Mouse (Mus musculus): ENCODE results near the gene Thsd4. TPM values are rescaled to one million over a fixed set of nuclear protein-coding genes. Genes with fewer than 3 reads are reported as not detected.
"Not testable (repeated sequence)": the region's sequence is repeated elsewhere in the genome, so short reads cannot be mapped to it uniquely, and the experiment has no call there.

Thsd4 gene
- polyA plus RNA-seq, 1 experiment, result 0.97 TPM

DNA sequence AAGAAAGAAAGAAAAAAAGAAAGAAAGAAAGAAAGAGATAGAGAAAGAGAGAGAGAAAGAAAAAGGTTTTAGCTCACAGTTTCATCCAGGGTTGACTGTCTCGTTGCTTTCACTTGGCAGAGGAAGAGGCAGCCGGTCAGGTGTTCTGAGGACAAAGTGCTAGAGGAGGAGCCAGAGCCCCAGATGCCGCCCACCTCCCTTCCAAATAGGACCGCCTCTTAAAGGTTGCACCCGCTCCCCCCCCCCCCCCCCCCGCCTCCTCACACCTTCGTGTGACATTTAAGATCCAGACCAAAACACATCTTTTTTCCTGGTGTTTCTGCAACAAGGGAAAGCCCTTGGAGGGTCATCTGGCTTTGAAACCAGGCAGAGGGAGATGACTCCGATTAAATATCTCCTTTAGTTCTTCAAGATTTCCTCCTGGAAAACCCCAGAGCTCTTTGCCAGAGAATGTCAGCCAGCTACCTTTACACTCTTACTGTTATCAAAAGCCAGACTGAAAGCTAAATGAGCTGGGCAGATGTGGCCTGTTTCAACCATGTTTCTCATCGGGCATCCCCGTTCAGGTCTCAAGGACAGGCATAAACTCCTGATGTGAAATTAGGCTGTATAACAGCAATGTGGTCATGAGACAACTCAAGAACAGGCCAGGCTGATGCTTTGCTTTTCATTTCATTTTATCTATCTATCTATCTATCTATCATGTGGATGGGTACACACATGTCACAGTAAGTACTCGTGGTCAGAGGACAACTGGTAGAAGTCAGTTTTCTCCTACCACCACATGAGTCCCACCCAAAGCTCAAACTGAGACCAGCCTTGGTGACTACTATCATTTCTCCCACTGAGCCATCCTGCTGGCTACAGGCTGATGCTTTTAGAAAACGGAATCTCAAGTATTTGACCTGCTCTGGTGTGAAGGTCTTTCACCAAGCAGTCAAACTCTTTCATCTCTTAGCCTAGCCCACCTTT, 580.6 kb downstream of the Thsd4 start:
- WGBS, result 64% methylated on average over 12 of the region's 12 CpGs
- Histone ChIP-seq H3K27ac (ENCODE audit: control insufficient read depth, insufficient read depth, low read depth, low read length, poor library complexity) (no peak overlapping the region), H3K4me3 (replicated peaks; ENCODE audit: control insufficient read depth, low read depth, low read length) (no peak overlapping the region), H3K4me1 (ENCODE audit: control insufficient read depth, insufficient read depth, low read length) (peaks cover 1% of the 10 kb centered on the region; the same call in 1 of the 2 replicates)
- no peak for TF ChIP-seq POLR2A (IDR thresholded peaks at IDR 0.05; ENCODE audit: borderline replicate concordance, control insufficient read depth, low read depth, low read length)
- TF ChIP-seq CTCF (IDR thresholded peaks at IDR 0.05; ENCODE audit: control insufficient read depth, insufficient read depth, low read length), result no peak

GRCm38 (mm10) chr9:59939691-59940090, 582.2 kb downstream of the Thsd4 start:
- no peak for TF ChIP-seq POLR2A (IDR thresholded peaks at IDR 0.05; ENCODE audit: borderline replicate concordance, control insufficient read depth, low read depth, low read length)
- no peak for TF ChIP-seq CTCF (IDR thresholded peaks at IDR 0.05; ENCODE audit: control insufficient read depth, insufficient read depth, low read length)
- H3K27ac ChIP-seq (ENCODE audit: control insufficient read depth, insufficient read depth, low read depth, low read length, poor library complexity), result no peak overlapping the region
- WGBS, result 63% methylated on average over 2 of the region's 2 CpGs
- peaks cover 1% of the 10 kb centered on the region; the same call in 1 of the 2 replicates for H3K4me1 ChIP-seq (ENCODE audit: control insufficient read depth, insufficient read depth, low read length)
- no peak overlapping the region for H3K4me3 ChIP-seq (replicated peaks; ENCODE audit: control insufficient read depth, low read depth, low read length)

GRCm38 (mm10) chr9:59938529-59938928, 583.3 kb downstream of the Thsd4 start:
- Histone ChIP-seq H3K27ac (ENCODE audit: control insufficient read depth, insufficient read depth, low read depth, low read length, poor library complexity) (no peak overlapping the region), H3K4me1 (ENCODE audit: control insufficient read depth, insufficient read depth, low read length) (peaks cover 1% of the 10 kb centered on the region; the same call in 1 of the 2 replicates), H3K4me3 (replicated peaks; ENCODE audit: control insufficient read depth, low read depth, low read length) (no peak overlapping the region)
- WGBS, result 84% methylated on average over 8 of the region's 8 CpGs
- TF ChIP-seq POLR2A (IDR thresholded peaks at IDR 0.05; ENCODE audit: borderline replicate concordance, control insufficient read depth, low read depth, low read length) (no peak), CTCF (IDR thresholded peaks at IDR 0.05; ENCODE audit: control insufficient read depth, insufficient read depth, low read length) (no peak)

DNA sequence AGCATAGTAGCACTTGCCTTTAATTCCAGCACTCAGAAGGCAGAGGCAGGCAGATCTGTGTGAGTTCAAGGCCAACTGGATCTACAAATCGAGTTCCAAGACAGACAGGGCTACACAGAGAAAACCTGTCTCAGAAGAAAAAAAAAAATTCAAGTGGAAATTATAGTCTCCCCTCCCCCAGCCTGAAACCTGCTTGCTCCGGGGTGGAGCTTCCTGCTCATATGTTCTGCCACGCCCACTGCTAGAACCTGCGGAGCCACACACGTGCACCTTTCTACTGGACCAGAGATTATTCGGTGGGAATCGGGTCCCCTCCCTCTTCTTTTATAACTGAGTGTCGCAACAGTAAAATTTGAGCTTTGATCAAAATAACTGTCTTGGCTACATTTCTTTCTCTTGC, 586.0 kb downstream of the Thsd4 start:
- not testable (repeated sequence) for H3K27ac ChIP-seq (ENCODE audit: control insufficient read depth, insufficient read depth, low read depth, low read length, poor library complexity); H3K4me1 ChIP-seq (ENCODE audit: control insufficient read depth, insufficient read depth, low read length); H3K4me3 ChIP-seq (replicated peaks; ENCODE audit: control insufficient read depth, low read depth, low read length)
- 72% methylated on average over 8 of the region's 8 CpGs for WGBS

DNA sequence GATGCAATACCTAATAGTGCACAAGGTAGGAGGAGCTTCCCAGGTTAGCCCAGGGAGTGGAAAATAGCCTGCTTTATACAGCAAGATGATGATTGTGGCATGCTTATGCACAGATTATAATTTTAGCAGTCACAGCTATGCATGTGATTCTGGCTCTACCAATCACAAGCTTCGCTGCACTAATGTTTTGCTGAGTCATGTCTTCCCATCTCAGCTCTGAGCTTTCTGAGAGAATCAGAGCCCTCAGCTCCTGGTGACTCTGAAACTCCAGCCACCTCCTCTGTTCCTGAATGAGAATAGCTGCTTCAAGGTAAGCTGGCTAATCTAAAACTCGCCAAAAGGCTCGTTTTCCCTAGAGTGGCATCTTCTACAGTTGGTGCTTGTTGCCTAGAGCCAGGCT, 591.6 kb downstream of the Thsd4 start:
- H3K4me3 ChIP-seq (replicated peaks; ENCODE audit: control insufficient read depth, low read depth, low read length), result no peak overlapping the region
- WGBS, result 86% methylated on average over 3 of the region's 3 CpGs
- H3K27ac ChIP-seq (ENCODE audit: control insufficient read depth, insufficient read depth, low read depth, low read length, poor library complexity), result no peak overlapping the region
- no peaks in the 10 kb centered on the region for H3K4me1 ChIP-seq (ENCODE audit: control insufficient read depth, insufficient read depth, low read length)
- TF ChIP-seq CTCF (IDR thresholded peaks at IDR 0.05; ENCODE audit: control insufficient read depth, insufficient read depth, low read length), result no peak
- no peak for TF ChIP-seq POLR2A (IDR thresholded peaks at IDR 0.05; ENCODE audit: borderline replicate concordance, control insufficient read depth, low read depth, low read length)

Other genes starting within 250 kb of the Thsd4 start
- gene Lrrc49, start 166.1 kb upstream of the Thsd4 start, polyA plus RNA-seq (2011; ENCODE audit: insufficient read depth, insufficient read length, low replicate concordance, missing spikeins), result 0.40 TPM in 1 of 2 replicates, not detected in the other
- not detected in 2 replicates for gene Larp6, start 190.9 kb upstream of the Thsd4 start, polyA plus RNA-seq (2011; ENCODE audit: insufficient read depth, insufficient read length, low replicate concordance, missing spikeins)